Mouse (Mus musculus) thymus, postnatal 25 days (tissue): ENCODE results near the gene Prkab1.

ENCODE experiments used
- DNase-seq: peaks from one replicate; pipeline ENCODE4 v3.0.0; 2022

Prkab1 gene

GRCm38 (mm10) chr5:115977757-115978156, 46.6 kb downstream of the Prkab1 start:
- no peak for DNase-seq

GRCm38 (mm10) chr5:115977266-115977665, 47.0 kb downstream of the Prkab1 start:
- no peak for DNase-seq

GRCm38 (mm10) chr5:115976446-115976845, 47.9 kb downstream of the Prkab1 start:
- no peak for DNase-seq

- no peak for DNase-seq
Observed at GRCm38 (mm10) chr5:115975672-115976071, 48.6 kb downstream of the Prkab1 start.

DNA sequence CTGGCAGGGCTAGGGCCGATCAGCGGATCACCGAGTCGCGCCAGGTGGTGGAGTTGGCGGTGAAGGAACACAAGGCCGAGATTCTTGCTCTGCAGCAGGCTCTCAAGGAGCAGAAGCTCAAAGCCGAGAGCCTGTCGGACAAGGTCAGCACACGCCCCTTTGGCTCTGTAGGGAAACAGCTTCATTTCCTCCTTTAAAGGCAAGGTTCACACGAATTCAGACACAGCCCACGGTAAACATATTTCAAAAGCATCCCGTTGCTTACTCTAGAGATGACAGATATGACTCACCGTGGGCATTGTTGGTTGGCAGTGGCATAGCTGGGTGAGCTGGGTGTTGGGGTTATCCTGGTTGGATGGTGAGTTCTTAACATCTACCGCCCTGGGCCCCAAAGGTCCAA, 53.1 kb downstream of the Prkab1 start:
- DNase-seq: no peak
